Mouse (Mus musculus) kidney, postnatal 4 days (tissue): ENCODE measurements at regions not wholly inside any gene's neighbourhood (a gene's known extent, or its start where the extent isn't known, plus 50 kb on each side); places are given as distances from the start of the nearest gene placed in this dataset.
"Not testable (repeated sequence)": the region's sequence is repeated elsewhere in the genome, so short reads cannot be mapped to it uniquely, and the experiment has no call there.

ENCODE experiments used
- DNase-seq, 2 experiments: peaks; one replicate each; pipeline ENCODE4 v3.0.0; 2021; ENCODE audit warnings: mixed read lengths in 2 of 2

DNA sequence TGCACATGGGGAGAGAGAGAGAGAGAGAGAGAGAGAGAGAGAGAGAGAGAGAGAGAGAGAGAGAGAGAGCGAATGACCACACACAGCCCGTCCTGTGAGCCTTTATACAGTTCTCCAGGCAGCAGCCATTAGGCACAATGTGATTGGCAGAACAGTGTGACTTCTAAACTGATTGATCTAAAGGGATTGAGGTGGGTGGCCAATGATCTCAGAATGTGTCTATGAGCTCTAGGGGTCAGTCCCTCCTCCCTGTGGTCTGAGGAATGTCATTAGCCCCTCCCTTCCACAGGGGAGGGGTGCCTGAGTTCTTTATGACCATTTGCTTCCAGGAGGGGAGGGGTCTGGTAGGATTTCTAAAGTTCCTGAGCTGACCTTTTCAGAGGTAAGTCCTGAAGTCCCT lies 62.1 kb downstream of the Duxbl3 start:
- not testable (repeated sequence) for DNase-seq

DNA sequence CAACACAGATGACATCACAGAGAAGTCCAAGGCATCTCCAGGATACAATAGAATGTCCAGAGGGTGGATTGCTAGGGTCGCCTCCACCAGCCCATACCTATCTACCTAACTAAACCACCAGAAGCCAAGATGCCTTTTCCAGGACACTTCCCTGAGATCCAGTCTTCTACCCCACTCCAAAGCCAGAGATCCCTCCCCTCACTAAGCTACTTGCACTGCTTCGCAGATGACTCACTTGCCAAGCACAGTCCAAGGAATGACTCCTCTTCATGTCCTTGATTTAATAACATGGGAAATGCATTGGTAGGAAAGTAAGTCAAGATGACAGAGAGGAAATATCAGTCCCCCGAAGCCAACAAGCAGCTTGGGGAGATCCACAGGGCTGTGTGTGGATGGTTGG lies 63.0 kb downstream of the Duxbl3 start:
- no peak for DNase-seq

DNA sequence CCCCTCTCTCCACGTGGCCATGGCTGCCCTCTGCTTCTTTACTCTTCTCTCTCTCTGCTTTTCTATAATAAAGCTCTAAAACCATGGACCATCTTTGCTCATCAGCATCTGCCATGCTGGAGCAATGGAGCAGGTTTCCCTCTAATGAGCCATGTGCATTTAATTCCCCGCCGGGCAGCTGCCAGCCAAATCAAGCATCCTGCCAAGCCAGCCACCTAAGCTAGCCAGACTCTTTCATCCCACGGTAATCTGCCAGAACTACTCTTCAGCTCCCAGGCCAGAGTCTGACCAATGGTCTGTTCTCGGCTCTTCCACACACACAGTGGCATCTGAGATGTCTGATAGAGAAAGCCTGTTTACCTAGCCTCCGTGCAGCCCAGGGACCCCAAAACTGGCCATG lies 70.8 kb downstream of the Duxbl3 start:
- DNase-seq, result no peak

DNA sequence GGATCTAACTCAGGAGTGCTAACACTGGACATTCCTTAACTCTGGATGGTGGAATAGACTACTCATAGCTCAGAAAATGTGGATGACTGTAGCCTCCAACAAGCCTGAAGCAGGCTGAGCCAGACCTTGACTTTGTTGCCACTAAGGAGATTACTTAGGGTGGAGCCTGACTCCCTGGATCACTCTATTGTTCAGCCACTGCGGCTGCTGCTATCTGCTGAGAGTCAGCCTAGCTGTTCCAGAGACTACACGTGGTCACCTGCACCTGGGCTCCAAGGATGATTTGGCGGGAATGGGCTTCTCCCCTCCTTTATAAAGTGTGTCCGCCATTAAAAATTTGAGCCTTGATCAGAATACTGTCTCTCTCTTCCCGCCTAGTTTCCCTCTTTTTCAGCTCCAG lies 83.3 kb downstream of the Duxbl3 start:
- no peak for DNase-seq

DNA sequence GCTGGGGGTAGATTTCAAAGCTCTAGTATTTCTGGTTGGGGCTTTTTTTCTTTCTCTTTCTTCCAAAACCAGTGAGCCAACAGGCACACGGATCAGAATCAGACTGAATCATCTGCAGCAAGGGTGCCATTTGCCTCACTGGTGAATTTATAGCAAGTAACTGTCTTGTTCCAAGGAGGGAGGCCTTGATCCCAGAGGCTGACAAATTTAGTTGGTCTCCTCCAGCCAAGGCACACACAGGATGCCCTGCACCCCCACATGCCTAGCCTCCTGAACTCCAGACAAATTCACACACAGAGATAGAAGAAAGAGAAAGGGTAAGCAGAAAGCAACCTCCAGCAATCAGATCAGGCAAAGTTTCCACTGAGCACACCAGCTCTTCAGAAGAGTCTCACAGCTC lies 87.5 kb downstream of the Duxbl3 start:
- no peak for DNase-seq

- DNase-seq, result no peak
Measured at GRCm38 (mm10) chr14:26347296-26347695, 89.5 kb downstream of the Duxbl3 start.

GRCm38 (mm10) chr14:26352927-26353326 lies 95.2 kb downstream of the Duxbl3 start:
- DNase-seq, result no peak

DNA sequence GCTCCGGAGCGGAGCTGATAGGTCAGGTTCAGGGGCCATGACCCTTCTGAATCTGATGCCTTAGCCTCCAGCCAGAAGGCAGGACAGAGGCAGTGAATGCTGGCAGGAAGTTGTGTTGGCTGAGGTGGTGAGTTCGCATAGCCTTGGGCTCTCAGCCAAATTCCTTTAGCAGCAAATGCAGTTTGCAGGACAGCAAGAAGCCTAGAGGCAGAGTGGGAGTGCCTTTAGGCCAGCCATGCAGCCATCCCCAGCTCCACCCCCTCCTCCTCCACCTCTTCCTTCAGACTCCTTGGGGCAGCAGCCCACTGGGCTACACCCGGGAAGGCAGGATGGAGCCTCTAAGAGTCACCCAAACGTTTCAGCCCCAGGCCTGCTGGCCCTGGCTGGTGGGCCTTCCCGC lies 99.5 kb downstream of the Duxbl3 start:
- DNase-seq, result peak; percentile 16 to 49

DNA sequence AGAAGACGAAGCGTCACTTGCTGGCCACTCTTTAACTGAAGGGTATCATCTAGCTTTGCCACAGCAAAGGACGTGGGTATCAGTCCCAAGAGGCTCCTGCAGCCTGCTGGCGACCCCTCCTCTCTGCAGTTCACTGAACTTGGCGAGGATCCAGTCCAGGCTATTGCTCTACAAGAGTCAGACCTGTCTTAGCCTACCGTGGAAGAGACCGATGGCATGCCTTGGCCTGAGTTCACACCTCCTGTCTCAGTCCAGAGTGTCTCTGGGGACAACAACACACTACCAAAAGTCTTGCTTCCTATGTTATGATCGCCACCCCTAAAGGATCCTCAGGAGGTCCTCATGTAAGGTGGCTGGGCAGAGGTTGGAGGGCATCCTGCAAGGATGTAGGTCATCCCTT lies 100.2 kb downstream of the Duxbl3 start:
- no peak for DNase-seq

DNA sequence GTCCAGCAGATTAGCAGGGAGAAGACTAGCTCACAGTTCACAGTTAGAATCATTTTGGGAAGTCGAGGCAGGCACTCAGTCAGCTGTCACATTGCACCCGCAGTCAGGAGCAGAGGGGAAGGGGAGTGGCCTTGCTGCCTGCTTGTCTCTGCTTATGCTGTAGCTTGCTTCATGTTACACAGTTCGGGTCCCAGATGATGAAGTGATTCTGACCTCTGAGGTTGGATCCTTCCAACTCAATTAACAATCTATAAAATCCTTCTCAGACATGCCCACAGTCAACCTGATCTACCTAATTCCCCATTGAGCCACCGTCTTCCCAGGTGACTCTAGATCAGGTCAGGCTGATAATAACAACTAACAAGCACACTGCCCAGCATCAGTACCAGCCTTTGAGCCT lies 102.3 kb downstream of the Duxbl3 start:
- no peak for DNase-seq

DNA sequence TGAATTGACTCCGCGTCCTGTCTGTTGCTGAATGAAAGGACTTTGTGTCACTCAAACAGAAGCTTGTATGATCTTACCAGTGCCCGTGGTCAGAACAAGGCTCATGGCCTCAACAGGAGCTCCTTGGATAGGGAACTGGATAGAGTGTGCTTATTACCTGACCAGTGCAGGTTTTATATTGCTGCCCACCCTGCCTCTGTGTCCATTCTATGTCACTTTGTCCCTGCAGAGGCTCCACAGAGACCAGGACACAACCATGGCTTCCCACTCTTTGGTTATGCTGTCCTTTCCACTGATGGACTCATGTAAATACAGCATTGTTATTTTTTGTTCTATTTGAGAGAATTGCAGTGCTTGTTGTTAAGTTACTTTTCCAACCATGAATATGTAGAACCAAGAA lies 103.4 kb downstream of the Duxbl3 start:
- DNase-seq, result no peak
